Mouse (Mus musculus) thymus, adult 2 months (tissue): ENCODE data around the gene Pcsk4. TPM values are rescaled to one million over a fixed set of nuclear protein-coding genes. Genes with fewer than 3 reads are reported as not detected.
A peak's percentile ranks its signal among the peaks of the same experiment; 100 is the strongest.

ENCODE experiments used
- DNase-seq: peaks from one replicate; pipeline ENCODE4 v3.0.0; 2021
- H3K27ac ChIP-seq: fragments of 200-500 bp; 2 replicates; pipeline ENCODE4 v1.5.1; 2012; ENCODE audit warnings: low read length, control low read depth; ENCODE audit not compliant: control insufficient read depth, insufficient read depth
- H3K27me3 ChIP-seq: fragments of 200-500 bp; 2 replicates; pipeline ENCODE4 v1.6.1; 2012; ENCODE audit warnings: mild to moderate bottlenecking, low read length, moderate library complexity, mixed read lengths; ENCODE audit not compliant: control insufficient read depth, insufficient read depth
- H3K36me3 ChIP-seq: fragments of 200-500 bp; 2 replicates; pipeline ENCODE4 v1.6.1; 2012; ENCODE audit warnings: mild to moderate bottlenecking, low read length, moderate library complexity; ENCODE audit not compliant: control insufficient read depth, insufficient read depth
- H3K4me1 ChIP-seq: fragments of 200-500 bp; replicated peaks from 2 replicates; pipeline ENCODE4 v1.6.1; 2012; ENCODE audit warnings: low read length; ENCODE audit not compliant: control insufficient read depth, insufficient read depth
- H3K4me3 ChIP-seq: fragments of 200-500 bp; 2 replicates; pipeline ENCODE4 v1.5.1; 2012; ENCODE audit warnings: mild to moderate bottlenecking, low read length, control low read depth, moderate library complexity; ENCODE audit not compliant: control insufficient read depth, insufficient read depth
- CTCF ChIP-seq: fragments of 200-500 bp; IDR thresholded peaks from 2 replicates; pipeline ENCODE4 v1.5.1; 2012; ENCODE audit warnings: mild to moderate bottlenecking, control low read depth, low read length, moderate library complexity, borderline replicate concordance; ENCODE audit not compliant: control insufficient read depth, poor library complexity, insufficient read depth; ENCODE audit errors: extremely low read depth
- POLR2A ChIP-seq: fragments of 200-500 bp; IDR thresholded peaks from 2 replicates; pipeline ENCODE4 v1.6.1; 2012; ENCODE audit warnings: mild to moderate bottlenecking, low read length, control low read depth, moderate library complexity; ENCODE audit not compliant: control insufficient read depth, poor library complexity, insufficient read depth; ENCODE audit errors: extremely low read depth
- WGBS: fragments of 180-500 bp; shearing (Covaris S2); methylation state at CpG from one replicate; pipeline ENCODE4 v1.1.7; 2018; 5-methylcytosine and 5-hydroxymethylcytosine counted together
- polyA plus RNA-seq: library from polyadenylated mRNA; depleted of rRNA; stranded (reverse); fragments of >200 nt; gene quantifications from 2 replicates; pipeline ENCODE4 v1.2.3, GENCODE M21; 2012

Gene Pcsk4
- polyA plus RNA-seq, 1 experiment = 11.7 TPM

GRCm38 (mm10) chr10:80296824-80297223, 32.5 kb downstream of the Pcsk4 start:
- Histone ChIP-seq H3K4me3 (no peak overlapping the region), H3K27me3 (peaks cover 10% of the 10 kb centered on the region; the same call in 1 of the 2 replicates), H3K36me3 (peaks cover 14% of the 10 kb centered on the region), H3K4me1 (peaks cover 16% of the 10 kb centered on the region), H3K27ac (no peak overlapping the region)
- DNase-seq = no peak
- TF ChIP-seq CTCF (no peak), POLR2A (no peak)
- WGBS = 87% methylated on average over 5 of the region's 5 CpGs

GRCm38 (mm10) chr10:80295618-80296425, 33.5 kb downstream of the Pcsk4 start, which contains the start of gene Apc2:
Apc2 (plus strand) TSS chr10:80295977.
- peak; percentile 70 for DNase-seq
- WGBS = 9% methylated on average over 26 of the region's 26 CpGs
- peaks cover 17% of the 10 kb centered on the region for H3K4me1 ChIP-seq
- peak; percentile 69; the same call in 1 of the 2 replicates for TF ChIP-seq CTCF
- no peak; the same call in 1 of the 2 replicates for TF ChIP-seq POLR2A
- H3K27me3 ChIP-seq = peaks cover 10% of the 10 kb centered on the region; the same call in 1 of the 2 replicates
- H3K27ac ChIP-seq = no peak within 1 kb of the TSS
- H3K4me3 ChIP-seq = peak within 1 kb of the TSS; percentile 35
- peaks cover 14% of the 10 kb centered on the region for H3K36me3 ChIP-seq

- Histone ChIP-seq H3K4me3 (no peak overlapping the region), H3K4me1 (peaks cover 17% of the 10 kb centered on the region), H3K36me3 (peaks cover 14% of the 10 kb centered on the region), H3K27ac (no peak overlapping the region), H3K27me3 (peaks cover 8% of the 10 kb centered on the region; the same call in 1 of the 2 replicates)
- DNase-seq = no peak
- 79% methylated on average over 7 of the region's 7 CpGs for WGBS
- TF ChIP-seq CTCF (no peak), POLR2A (no peak)
Measured at GRCm38 (mm10) chr10:80294788-80295303, 34.5 kb downstream of the Pcsk4 start.

- TF ChIP-seq POLR2A (no peak), CTCF (no peak)
- Histone ChIP-seq H3K27ac (no peak overlapping the region), H3K27me3 (peaks cover 4% of the 10 kb centered on the region; the same call in 1 of the 2 replicates), H3K36me3 (peaks cover 14% of the 10 kb centered on the region), H3K4me3 (no peak overlapping the region), H3K4me1 (peaks cover 17% of the 10 kb centered on the region)
- 96% methylated on average over 4 of the region's 4 CpGs for WGBS
- no peak for DNase-seq
Measured at GRCm38 (mm10) chr10:80294311-80294710, 35.0 kb downstream of the Pcsk4 start.

GRCm38 (mm10) chr10:80293325-80293724, 36.0 kb downstream of the Pcsk4 start:
- Histone ChIP-seq H3K27ac (no peak overlapping the region), H3K36me3 (peaks cover 17% of the 10 kb centered on the region), H3K4me3 (peak overlapping the region; percentile 70), H3K4me1 (peaks cover 17% of the 10 kb centered on the region), H3K27me3 (no peaks in the 10 kb centered on the region)
- no peak for DNase-seq
- TF ChIP-seq CTCF = no peak
- no peak for TF ChIP-seq POLR2A
- WGBS = 18% methylated on average over 14 of the region's 14 CpGs

- Histone ChIP-seq H3K36me3 (peaks cover 22% of the 10 kb centered on the region), H3K27me3 (no peaks in the 10 kb centered on the region), H3K4me1 (peaks cover 17% of the 10 kb centered on the region), H3K27ac (no peak within 1 kb of the TSS), H3K4me3 (peak within 1 kb of the TSS; percentile 70)
- DNase-seq = peak; percentile 92
- TF ChIP-seq CTCF = peak; percentile 64; the same call in 1 of the 2 replicates
- peak; percentile 92 for TF ChIP-seq POLR2A
- WGBS = under 1% methylated on average over 72 of the region's 72 CpGs
Measured at GRCm38 (mm10) chr10:80292251-80293146, 36.8 kb downstream of the Pcsk4 start, which contains the start of gene Rps15. Rps15 (plus strand) TSS chr10:80292453.
